Mouse (Mus musculus) neural tube, embryonic 14.5 days (tissue): ENCODE data around the gene Gm11444. TPM values are rescaled to one million over a fixed set of nuclear protein-coding genes. Genes with fewer than 3 reads are reported as not detected.

ENCODE experiments used
- ATAC-seq: fragments of 200-750 bp; cut with Nextera tagmentation; 2 replicates; pipeline ENCODE4 v1.8.0; 2017; ENCODE audit warnings: low read depth, mild to moderate bottlenecking, moderate TSS enrichment, moderate library complexity
- H3K27ac ChIP-seq: fragments of 300-500 bp; sonication (generic); 2 replicates; pipeline ENCODE4 v1.5.1; 2014; ENCODE audit warnings: low read depth, mild to moderate bottlenecking, control low read depth, low read length, moderate library complexity, mixed read lengths
- H3K27me3 ChIP-seq: fragments of 300-500 bp; sonication (generic); 2 replicates; pipeline ENCODE4 v1.6.1; 2014; ENCODE audit warnings: low read length; ENCODE audit not compliant: control insufficient read depth, insufficient read depth
- H3K36me3 ChIP-seq: fragments of 300-500 bp; sonication (generic); 2 replicates; pipeline ENCODE4 v1.6.1; 2014; ENCODE audit warnings: low read length, mixed read lengths; ENCODE audit not compliant: control insufficient read depth, insufficient read depth
- H3K4me1 ChIP-seq: fragments of 300-500 bp; sonication (generic); 2 replicates; pipeline ENCODE4 v1.6.1; 2014; ENCODE audit warnings: low read length; ENCODE audit not compliant: control insufficient read depth, insufficient read depth
- H3K4me2 ChIP-seq: fragments of 300-500 bp; sonication (generic); 2 replicates; pipeline ENCODE4 v1.6.1; 2014; ENCODE audit warnings: mild to moderate bottlenecking, low read depth, low read length, control low read depth
- H3K4me3 ChIP-seq: fragments of 300-500 bp; sonication (generic); 2 replicates; pipeline ENCODE4 v1.5.1; 2014; ENCODE audit warnings: low read depth, low read length, control low read depth, mixed read lengths
- H3K9ac ChIP-seq: fragments of 300-500 bp; sonication (generic); replicated peaks from 2 replicates; pipeline ENCODE4 v1.6.1; 2014; ENCODE audit warnings: low read depth, mild to moderate bottlenecking, control low read depth, low read length, mixed read lengths
- H3K9me3 ChIP-seq: fragments of 300-500 bp; sonication (generic); 2 replicates; pipeline ENCODE4 v1.6.1; 2016; ENCODE audit warnings: low read length; ENCODE audit not compliant: control insufficient read depth
- WGBS: fragments of 180-500 bp; shearing (Covaris S2); extraction: QIAGEN DNeasy Blood & Tissue Kit; methylation state at CpG from one replicate; pipeline ENCODE4 v1.1.7; 2014; 5-methylcytosine and 5-hydroxymethylcytosine counted together
- polyA plus RNA-seq: library from polyadenylated mRNA; unstranded; fragments of >200 nt; fragmentation: Nextera tagmentation; extraction: Ambion mirVana; gene quantifications from 2 replicates; pipeline ENCODE4 v1.2.1, GENCODE M21; 2014

The Gm11444 gene
- polyA plus RNA-seq, 1 experiment from 2014 or later, result not detected

- no peaks in the 10 kb centered on the region for H3K36me3 ChIP-seq
- peak overlapping the region; percentile 16; the same call in 1 of the 2 replicates for H3K9ac ChIP-seq
- peak overlapping the region; percentile 33 for H3K4me3 ChIP-seq
- no peak overlapping the region for H3K27ac ChIP-seq
- under 1% methylated on average over 51 of the region's 54 CpGs for WGBS
- H3K4me1 ChIP-seq, result peaks cover 12% of the 10 kb centered on the region
- H3K27me3 ChIP-seq, result peaks cover 42% of the 10 kb centered on the region
- no peaks in the 10 kb centered on the region for H3K9me3 ChIP-seq
- no peak for ATAC-seq
- peak overlapping the region; percentile 56 for H3K4me2 ChIP-seq
Measured at GRCm38 (mm10) chr11:85844144-85844965, 5.8 kb downstream of the Gm11444 start.

- Histone ChIP-seq H3K27ac (no peak overlapping the region), H3K27me3 (peaks cover 52% of the 10 kb centered on the region), H3K9me3 (no peaks in the 10 kb centered on the region), H3K4me3 (peak overlapping the region; percentile 11; the same call in 1 of the 2 replicates), H3K9ac (no peak overlapping the region), H3K4me2 (peak overlapping the region; percentile 56), H3K36me3 (no peaks in the 10 kb centered on the region), H3K4me1 (peaks cover 12% of the 10 kb centered on the region)
- WGBS, result 0% methylated on average over 18 of the region's 18 CpGs
- ATAC-seq, result peak; percentile 43; the same call in 1 of the 2 replicates
Measured at GRCm38 (mm10) chr11:85843347-85843692, 6.8 kb downstream of the Gm11444 start.

DNA sequence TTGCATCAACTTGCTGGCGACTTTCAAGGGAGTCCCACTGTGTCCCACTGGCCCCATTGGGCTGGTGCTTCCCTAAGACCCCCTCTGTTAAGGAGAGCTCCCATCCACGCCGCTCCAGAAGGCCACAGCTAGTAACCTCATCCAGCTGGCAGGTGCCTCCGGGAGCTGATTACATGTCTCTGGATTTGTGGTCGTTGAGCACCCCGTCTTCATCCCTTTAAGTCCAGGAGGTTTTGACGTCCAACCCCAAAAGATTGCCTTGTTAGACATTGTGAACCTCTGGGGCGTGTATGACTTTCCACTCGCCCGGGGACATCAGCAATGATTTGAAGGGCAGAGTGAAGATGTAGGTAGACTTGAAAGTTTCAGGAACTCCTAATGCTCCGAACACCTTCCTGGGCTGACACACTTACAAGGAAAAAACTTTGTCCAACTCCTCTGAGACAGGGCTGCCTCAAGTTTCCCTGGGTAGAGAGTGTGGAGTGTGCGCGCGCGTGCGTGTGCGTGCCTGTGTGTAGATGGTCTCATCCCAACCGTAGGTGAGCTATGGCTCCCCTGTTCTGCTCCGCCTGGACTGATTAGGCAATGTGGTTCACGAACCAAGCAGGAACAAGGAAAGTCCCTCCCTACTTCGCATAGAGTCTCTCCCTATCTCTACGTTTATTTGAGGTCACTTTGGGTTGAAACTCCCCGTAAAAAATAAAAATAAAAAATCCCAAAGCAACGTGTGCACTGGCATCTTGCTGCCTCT is 7.4 kb downstream of the Gm11444 start:
- Histone ChIP-seq H3K9me3 (no peaks in the 10 kb centered on the region), H3K4me3 (no peak overlapping the region), H3K27ac (no peak overlapping the region), H3K27me3 (peaks cover 51% of the 10 kb centered on the region), H3K9ac (no peak overlapping the region), H3K4me2 (peak overlapping the region; percentile 56; the same call in 1 of the 2 replicates), H3K36me3 (no peaks in the 10 kb centered on the region), H3K4me1 (peaks cover 12% of the 10 kb centered on the region)
- no peak for ATAC-seq
- WGBS, result 3% methylated on average over 24 of the region's 24 CpGs

- Histone ChIP-seq H3K27me3 (peaks cover 51% of the 10 kb centered on the region), H3K4me3 (peak overlapping the region; percentile 26), H3K36me3 (no peaks in the 10 kb centered on the region), H3K9me3 (no peaks in the 10 kb centered on the region), H3K27ac (no peak overlapping the region), H3K4me1 (peaks cover 12% of the 10 kb centered on the region), H3K9ac (no peak overlapping the region), H3K4me2 (peak overlapping the region; percentile 48)
- WGBS, result under 1% methylated on average over 32 of the region's 32 CpGs
- ATAC-seq, result peak; percentile 71
Measured at GRCm38 (mm10) chr11:85841980-85842379, 8.2 kb downstream of the Gm11444 start.

DNA sequence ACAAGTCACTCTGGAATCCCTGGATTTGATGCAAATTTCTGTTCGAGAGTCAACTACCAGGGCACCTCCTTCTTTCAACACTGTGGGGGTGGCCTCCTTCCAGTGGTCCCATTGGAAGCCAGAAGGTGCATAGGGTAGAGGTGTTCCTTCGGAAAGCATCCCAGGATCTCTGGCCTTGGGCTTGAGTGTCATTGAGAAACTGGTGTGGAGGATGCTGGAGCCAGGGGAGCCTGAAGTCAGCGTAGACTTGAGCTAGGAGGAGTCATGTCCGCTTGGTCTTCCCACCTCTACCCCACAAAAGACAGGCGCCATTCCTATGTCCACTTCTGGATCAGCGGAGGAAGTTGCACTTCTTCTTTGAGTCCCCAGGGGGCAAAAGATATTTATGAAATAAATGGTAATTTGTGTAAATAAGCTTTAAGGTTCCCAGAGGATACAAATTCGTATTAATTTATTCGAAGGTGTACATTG is 8.9 kb downstream of the Gm11444 start:
- H3K36me3 ChIP-seq, result no peaks in the 10 kb centered on the region
- peaks cover 12% of the 10 kb centered on the region for H3K4me1 ChIP-seq
- 10% methylated on average over 8 of the region's 8 CpGs for WGBS
- H3K9ac ChIP-seq, result no peak overlapping the region
- H3K4me2 ChIP-seq, result peak overlapping the region; percentile 48; the same call in 1 of the 2 replicates
- no peak for ATAC-seq
- H3K27ac ChIP-seq, result no peak overlapping the region
- no peaks in the 10 kb centered on the region for H3K9me3 ChIP-seq
- H3K4me3 ChIP-seq, result no peak overlapping the region
- H3K27me3 ChIP-seq, result peaks cover 54% of the 10 kb centered on the region

DNA sequence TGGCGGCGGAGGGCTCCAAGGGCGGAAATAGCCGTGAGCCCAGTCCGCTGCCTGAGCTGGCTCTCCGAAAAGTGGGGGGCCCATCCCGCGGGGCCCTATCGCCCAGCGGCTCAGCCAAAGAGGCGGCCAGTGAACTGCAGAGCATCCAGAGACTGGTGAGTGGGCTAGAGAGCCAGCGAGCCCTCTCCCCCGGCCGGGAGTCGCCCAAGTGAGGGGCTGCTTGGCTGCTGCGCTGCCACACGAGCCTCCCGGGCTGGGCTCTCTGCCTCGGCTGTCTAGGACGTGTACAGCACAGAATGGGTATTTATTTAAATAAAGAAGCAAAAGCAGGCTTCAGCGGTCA is 9.4 kb downstream of the Gm11444 start:
- ATAC-seq, result no peak
- Histone ChIP-seq H3K9ac (peak overlapping the region; percentile 21; the same call in 1 of the 2 replicates), H3K27me3 (peaks cover 56% of the 10 kb centered on the region), H3K4me2 (peak overlapping the region; percentile 14; the same call in 1 of the 2 replicates), H3K27ac (no peak overlapping the region), H3K4me3 (no peak overlapping the region), H3K36me3 (no peaks in the 10 kb centered on the region), H3K9me3 (no peaks in the 10 kb centered on the region), H3K4me1 (peaks cover 12% of the 10 kb centered on the region)
- 1% methylated on average over 21 of the region's 21 CpGs for WGBS

DNA sequence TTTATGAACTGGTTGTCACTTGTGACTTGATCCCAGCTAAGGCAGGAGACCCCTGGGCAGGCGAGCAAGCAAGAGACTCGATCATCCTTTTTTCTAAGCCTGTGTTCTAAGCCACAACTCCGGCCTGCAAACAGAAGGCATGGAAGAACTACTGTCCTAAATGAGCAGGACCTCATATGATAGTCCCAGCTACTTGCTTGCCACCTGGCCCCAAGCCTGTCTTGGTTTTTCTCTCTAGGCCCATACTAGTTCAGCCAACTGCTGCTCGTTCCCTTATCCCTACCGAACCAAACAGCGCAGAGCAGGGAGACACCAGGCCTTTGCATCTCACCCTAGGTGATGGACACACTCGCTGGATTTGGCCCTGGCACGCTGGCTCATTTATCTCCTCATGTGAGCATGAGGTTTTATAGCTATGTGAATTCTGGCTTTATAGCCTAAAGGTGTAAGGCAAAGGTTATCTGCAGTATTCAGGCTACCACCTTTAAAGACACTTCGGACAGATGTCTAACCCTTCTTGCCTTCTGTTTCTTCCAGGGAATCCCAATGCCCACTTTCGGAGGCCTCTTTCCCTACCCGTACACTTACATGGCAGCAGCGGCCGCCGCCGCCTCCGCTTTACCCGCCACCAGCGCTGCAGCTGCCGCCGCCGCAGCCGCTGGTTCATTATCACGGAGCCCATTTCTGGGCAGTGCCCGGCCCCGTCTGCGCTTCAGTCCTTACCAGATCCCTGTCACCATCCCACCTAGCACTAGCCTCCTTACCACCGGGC is 9.9 kb downstream of the Gm11444 start:
- H3K27ac ChIP-seq, result no peak overlapping the region
- peak overlapping the region; percentile 14; the same call in 1 of the 2 replicates for H3K4me2 ChIP-seq
- peaks cover 56% of the 10 kb centered on the region for H3K27me3 ChIP-seq
- H3K4me3 ChIP-seq, result 0 out of 2 replicates have a peak overlapping the region, but pooled peaks have one; percentile 1
- 6% methylated on average over 27 of the region's 27 CpGs for WGBS
- no peaks in the 10 kb centered on the region for H3K9me3 ChIP-seq
- H3K36me3 ChIP-seq, result no peaks in the 10 kb centered on the region
- H3K4me1 ChIP-seq, result peaks cover 12% of the 10 kb centered on the region
- peak overlapping the region; percentile 21; the same call in 1 of the 2 replicates for H3K9ac ChIP-seq
- no peak for ATAC-seq

DNA sequence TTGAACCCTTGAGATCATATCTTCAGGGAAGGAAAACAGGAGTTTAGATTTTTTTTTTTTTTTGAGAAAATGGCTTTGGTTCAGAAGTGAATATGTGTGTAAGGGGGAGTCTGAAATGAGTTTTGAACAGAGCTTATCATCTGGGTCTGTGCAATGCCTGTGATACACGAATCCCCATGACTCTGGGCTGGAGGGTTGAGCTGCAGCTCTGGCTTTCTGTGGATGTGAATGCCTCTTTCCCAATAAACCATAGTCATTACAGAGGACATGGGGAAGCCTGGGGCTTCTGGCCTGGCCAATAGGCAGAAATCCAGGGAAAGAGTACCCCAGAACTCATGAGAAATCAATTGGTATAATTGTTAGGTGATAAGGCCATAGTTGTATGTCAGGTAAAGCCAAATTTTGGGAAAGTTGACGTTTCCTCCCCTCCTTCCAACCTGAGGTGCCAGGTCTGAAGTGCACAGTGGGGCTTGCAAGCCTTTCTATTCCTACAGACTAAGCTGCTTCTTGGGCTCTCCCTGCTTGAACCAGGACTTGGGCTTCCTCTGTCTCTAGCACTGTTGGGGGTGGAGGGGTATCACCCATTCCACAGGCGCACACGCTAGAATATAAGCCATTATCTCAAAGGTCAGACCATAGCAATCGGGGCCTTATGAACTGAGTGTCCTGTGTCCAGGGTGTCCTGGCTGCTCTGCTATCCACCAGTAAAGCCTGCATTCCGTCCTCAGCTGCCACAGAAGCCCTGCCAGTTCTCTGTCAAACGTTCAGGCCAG is 10.7 kb downstream of the Gm11444 start:
- Histone ChIP-seq H3K27me3 (peaks cover 56% of the 10 kb centered on the region), H3K4me3 (no peak overlapping the region), H3K9me3 (no peaks in the 10 kb centered on the region), H3K4me1 (peaks cover 12% of the 10 kb centered on the region), H3K9ac (no peak overlapping the region), H3K27ac (no peak overlapping the region), H3K4me2 (no peak overlapping the region; the same call in 1 of the 2 replicates), H3K36me3 (no peaks in the 10 kb centered on the region)
- WGBS, result 12% methylated on average over 7 of the region's 7 CpGs
- no peak for ATAC-seq
